ENCODE assay signal across 27 mouse cellular contexts in genomic region chr3:92215569-92215968, GRCm38 (mm10). TPM values are rescaled to one million over a fixed set of nuclear protein-coding genes. Genes with fewer than 3 reads are reported as not detected.
"Had no signal": no experiment of that assay in that cellular context is flagged by ENCODE, and none has a peak within 500 bp of the region (broad histone marks: within the 10 kb centered on the region; RNA-seq: fewer than 3 reads in every experiment).

TSS of gene Sprr2a1 (plus strand) at chr3:92215799.
TSS of gene Sprr2a2 (plus strand) at chr3:92215920.

RNA-seq across cellular contexts. Expression of gene Sprr2a1, which starts in this region (rescaled TPM):
- total RNA-seq: forebrain, postnatal 0 days; gastrocnemius, adult 18-20 months; gastrocnemius, adult 8-10 months; gastrocnemius, postnatal 14 days; gastrocnemius, postnatal 36 days; heart, adult 2 months; heart, postnatal 14 days; heart, postnatal 36 days; hindbrain, postnatal 0 days; layer of hippocampus, adult 18-20 months; layer of hippocampus, adult 8-10 months; layer of hippocampus, postnatal 14 days; layer of hippocampus, postnatal 36 days; left cerebral cortex, adult 18-20 months; left cerebral cortex, adult 8-10 months; left cerebral cortex, postnatal 10 days; left cerebral cortex, postnatal 25 days; left cerebral cortex, postnatal 4 days; liver, adult 2 months had no signal
- polyA plus RNA-seq: forebrain, postnatal 0 days; heart, adult 2 months; heart, embryonic 11.5 days; heart, embryonic 13.5 days; hindbrain, embryonic 10.5 days; hindbrain, embryonic 13.5 days; hindbrain, embryonic 15.5 days; hindbrain, postnatal 0 days; kidney, embryonic 14.5 days; kidney, embryonic 16.5 days; limb, embryonic 11.5 days; liver, adult 2 months had no signal

RNA-seq across cellular contexts. Expression of gene Sprr2a2, which starts in this region (rescaled TPM):
- total RNA-seq: forebrain, postnatal 0 days; gastrocnemius, adult 18-20 months; gastrocnemius, adult 8-10 months; gastrocnemius, postnatal 14 days; gastrocnemius, postnatal 36 days; hindbrain, postnatal 0 days; layer of hippocampus, adult 18-20 months; layer of hippocampus, adult 8-10 months; layer of hippocampus, postnatal 14 days; layer of hippocampus, postnatal 36 days; left cerebral cortex, adult 18-20 months; left cerebral cortex, adult 8-10 months; left cerebral cortex, postnatal 10 days; left cerebral cortex, postnatal 25 days; left cerebral cortex, postnatal 4 days; liver, adult 2 months had no signal
- polyA plus RNA-seq: forebrain, postnatal 0 days; hindbrain, embryonic 10.5 days; hindbrain, embryonic 13.5 days; hindbrain, postnatal 0 days; kidney, embryonic 14.5 days; limb, embryonic 11.5 days had no signal
